Mouse (Mus musculus): Measurements from ENCODE around the gene Chst3.

DNA sequence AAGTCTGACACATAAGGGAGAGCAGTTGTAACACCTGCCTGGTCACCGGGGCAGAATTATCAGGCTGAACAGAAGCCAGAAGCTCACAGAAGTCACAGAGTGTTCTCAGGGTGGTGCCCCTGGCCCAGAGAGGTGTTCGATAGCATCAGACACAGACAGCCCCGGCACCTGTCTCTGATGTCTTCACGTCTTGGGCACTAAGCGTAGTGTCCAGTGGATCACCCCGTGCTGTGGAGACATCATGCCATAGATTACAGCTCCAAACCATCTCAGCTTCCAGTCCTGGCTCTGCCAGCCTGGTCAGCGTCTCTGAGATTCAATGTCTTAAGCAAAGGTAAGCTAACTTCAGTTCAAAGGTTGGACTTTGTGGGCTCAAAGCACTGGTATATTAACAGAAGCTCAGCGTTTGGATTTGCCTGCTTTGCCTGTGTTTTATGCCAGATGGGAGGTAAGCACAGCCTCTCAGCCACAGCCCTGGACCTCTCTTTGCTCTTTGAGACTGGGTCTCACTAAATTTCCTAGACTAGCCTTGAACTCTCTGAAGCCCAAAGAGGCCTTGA lies 47.9 kb upstream of the Chst3 start:
- TF ChIP-seq CTCF (conservative IDR thresholded peaks at IDR 0.05; ENCODE audit: low read length): no peak
- no peak for TF ChIP-seq POU5F1 (IDR thresholded peaks at IDR 0.05; ENCODE audit: borderline replicate concordance, low read length)
- TF ChIP-seq NANOG (IDR thresholded peaks at IDR 0.05; ENCODE audit: borderline replicate concordance, low read length): no peak
